ENCODE assay signal across 8 mouse cellular contexts in genomic region chr10:34281962-34282388, GRCm38 (mm10). TPM values are rescaled to one million over a fixed set of nuclear protein-coding genes. Genes with fewer than 3 reads are reported as not detected.
A peak's percentile ranks its signal among the peaks of the same experiment; 100 is the strongest.
DNase-seq lines count a peak whose midpoint lies in the region; ATAC-seq lines count a peak whose summit lies in the region.

Gene Tspyl1 (plus strand): TSS chr10:34282190.

- under 1% methylated on average over 38 of the region's 38 CpGs for WGBS in hindbrain, embryonic 12.5 days

- peak within 1 kb of the TSS; percentile 90 for H3K27ac ChIP-seq in hindbrain, embryonic 12.5 days

- no peaks in the 10 kb centered on the region for H3K27me3 ChIP-seq in hindbrain, embryonic 12.5 days

- H3K9ac ChIP-seq in hindbrain, embryonic 12.5 days, result peak within 1 kb of the TSS; percentile 94

- H3K4me3 ChIP-seq in hindbrain, embryonic 12.5 days, result peak within 1 kb of the TSS; percentile 98

- H3K4me1 ChIP-seq in hindbrain, embryonic 12.5 days, result peaks cover 18% of the 10 kb centered on the region

- DNase-seq in NIH3T3 (ENCODE audit: low read depth), result peak; percentile 99
- peak; percentile 99 for DNase-seq in cerebellum, postnatal 10 days
- DNase-seq in frontal cortex, postnatal 10 days (ENCODE audit: low spot score in 2 of 2), result peak; percentile 94 to 97
- peak; percentile 97 to 98 for DNase-seq in layer of hippocampus, postnatal 14 days (ENCODE audit: low spot score in 2 of 2)
- peak; percentile 99 for DNase-seq in lung, postnatal 14 days
- DNase-seq in retina, adult 2 months (ENCODE audit: low read depth, low spot score), result peak; percentile 94
- peak; percentile 98 to 99 for DNase-seq in thymus, postnatal 36 days

- peak within 1 kb of the TSS; percentile 73 for H3K4me2 ChIP-seq in hindbrain, embryonic 12.5 days (replicated peaks)

- ATAC-seq in hindbrain, embryonic 12.5 days (ENCODE audit: low FRiP score), result peak; percentile 97

- 0 out of 2 replicates have a peak, but pooled peaks cover under 1% of the 10 kb centered on the region for H3K36me3 ChIP-seq in hindbrain, embryonic 12.5 days

- H3K9me3 ChIP-seq in hindbrain, embryonic 12.5 days (replicated peaks), result no peaks in the 10 kb centered on the region

RNA-seq across cellular contexts. Expression of gene Tspyl1, which starts in this region (rescaled TPM):
- polyA plus RNA-seq in hindbrain, embryonic 12.5 days (2016; fragmentation: Nextera tagmentation; extraction: Ambion mirVana), result 129 and 140 TPM in 2 replicates
- total RNA-seq in layer of hippocampus, postnatal 14 days (2021), result 100 to 1,000 TPM; 115 to 116 TPM

Comparison
In these comparisons a context has a peak if more than half of its experiments do, and no peak if none do; other contexts are left out.
1. Peak in every context shown above with its lines: DNase-seq, ATAC-seq, H3K4me3 ChIP-seq and H3K27ac ChIP-seq.